Mouse (Mus musculus) T-helper 2 cell (primary cell): ENCODE data around the gene Dnaja3.

Source experiments
- in situ Hi-C: fragments of 300-600 bp; cut with MboI, MseI; formaldehyde crosslinking; loops from one replicate; pipeline ENCODE4 v1.15.1; 2025; ENCODE audit warnings: high pct_unique_total_duplicates

Gene Dnaja3

DNA sequence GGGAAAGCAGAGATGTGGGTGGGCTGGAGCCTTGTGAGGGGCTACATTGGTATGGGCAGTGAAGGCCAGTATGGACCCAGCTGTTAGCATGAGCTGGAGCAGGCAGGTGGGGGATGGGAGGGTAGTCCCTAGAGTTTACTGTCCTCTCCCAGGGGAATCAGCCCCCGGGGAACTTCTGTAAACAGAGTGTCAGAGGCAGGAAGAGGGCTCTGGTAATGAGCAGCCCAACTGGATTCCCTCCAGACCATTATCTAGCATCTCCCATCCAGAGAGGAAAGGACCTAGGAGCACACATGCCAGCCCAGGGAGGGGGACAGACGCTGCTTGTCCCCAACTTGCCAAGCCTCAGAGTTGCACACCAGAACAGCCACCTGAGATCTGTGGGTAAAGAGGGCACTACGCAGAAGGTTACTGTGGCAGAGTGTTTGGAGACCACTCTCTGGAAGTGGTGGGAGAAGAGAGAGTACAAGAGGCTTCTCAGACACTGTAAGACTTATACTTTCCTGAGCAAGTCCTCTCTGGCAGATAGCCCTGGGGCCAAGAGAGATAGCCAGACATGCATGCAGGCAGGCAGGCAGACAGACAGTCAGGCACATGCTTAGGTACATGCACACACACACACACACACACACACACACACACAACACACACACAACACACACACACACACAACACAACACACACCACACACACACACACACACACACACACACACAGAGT, 1.5 kb downstream of the Dnaja3 start:
- in situ Hi-C loops: no loop called here

GRCm38 (mm10) chr16:4642190-4642589, 2.4 kb downstream of the Dnaja3 start:
- in situ Hi-C loops: no loop called here

- in situ Hi-C loops: no loop called here
Measured at GRCm38 (mm10) chr16:4642937-4643336, 3.1 kb downstream of the Dnaja3 start.

GRCm38 (mm10) chr16:4643670-4644419, 4.1 kb downstream of the Dnaja3 start:
- in situ Hi-C loops: no loop called here

DNA sequence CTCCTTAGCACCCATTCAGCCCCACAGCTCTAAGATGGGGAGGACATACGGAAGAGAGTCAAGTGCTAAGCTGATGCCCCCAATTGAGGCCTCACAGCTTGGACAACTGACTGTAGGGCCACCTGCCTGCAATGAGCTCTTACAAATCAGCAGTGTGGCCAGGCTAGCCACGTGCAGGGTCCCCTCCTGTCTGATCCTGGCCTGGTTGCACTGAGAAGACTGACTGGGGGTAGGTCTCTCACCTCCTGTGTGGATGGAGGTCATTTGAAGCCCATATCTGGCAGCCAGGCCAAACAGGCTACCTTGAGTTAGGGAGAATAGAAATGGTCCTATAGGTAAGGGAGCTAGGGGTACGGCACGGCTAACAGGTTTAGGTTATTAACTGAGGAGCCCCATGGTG, 6.1 kb downstream of the Dnaja3 start:
- in situ Hi-C loops: no loop called here

DNA sequence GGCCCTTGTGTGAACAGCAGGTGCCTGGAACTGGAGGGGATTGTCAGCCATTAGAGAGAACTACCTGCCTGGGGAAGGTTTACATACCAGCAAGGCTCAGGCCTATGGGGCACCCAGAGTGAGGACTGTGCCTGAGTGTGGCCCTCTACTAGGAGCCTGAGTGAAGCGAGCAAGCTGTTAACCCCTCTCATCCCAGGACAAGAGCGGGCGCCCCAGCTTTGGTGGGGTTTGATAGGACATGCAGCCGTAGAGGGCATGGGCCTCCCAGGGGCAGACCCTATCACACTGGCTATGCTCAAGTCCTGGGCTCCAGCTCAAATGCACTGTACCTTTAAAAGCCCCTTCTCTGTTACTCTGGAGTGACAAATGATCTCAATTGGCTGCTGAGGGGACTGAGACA, 7.0 kb downstream of the Dnaja3 start:
- in situ Hi-C loops: no loop called here

DNA sequence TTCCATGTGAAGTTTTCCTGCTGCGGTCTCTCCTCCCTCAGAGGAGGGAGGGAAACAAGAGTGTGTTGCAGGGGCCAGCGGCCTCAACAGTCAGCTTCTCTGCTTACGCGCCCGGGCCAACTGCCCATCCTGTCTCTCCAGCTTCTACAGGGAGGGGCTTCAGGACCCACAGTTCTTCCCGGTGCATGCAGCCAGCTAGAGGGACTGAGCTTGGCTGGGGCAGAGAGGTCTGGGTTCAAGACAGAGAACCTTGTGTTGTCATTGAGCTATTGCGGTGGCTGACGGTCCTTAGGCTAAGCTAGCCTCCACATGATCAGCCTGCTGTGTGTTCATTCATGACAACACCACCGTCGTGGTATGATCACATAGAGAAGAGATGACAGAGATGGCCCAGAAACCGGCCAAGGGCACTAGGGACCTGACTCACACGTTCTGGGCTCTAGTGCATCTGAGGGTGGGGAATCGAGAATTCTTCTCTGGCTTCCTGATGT, 7.9 kb downstream of the Dnaja3 start:
- in situ Hi-C loops: no loop called here

DNA sequence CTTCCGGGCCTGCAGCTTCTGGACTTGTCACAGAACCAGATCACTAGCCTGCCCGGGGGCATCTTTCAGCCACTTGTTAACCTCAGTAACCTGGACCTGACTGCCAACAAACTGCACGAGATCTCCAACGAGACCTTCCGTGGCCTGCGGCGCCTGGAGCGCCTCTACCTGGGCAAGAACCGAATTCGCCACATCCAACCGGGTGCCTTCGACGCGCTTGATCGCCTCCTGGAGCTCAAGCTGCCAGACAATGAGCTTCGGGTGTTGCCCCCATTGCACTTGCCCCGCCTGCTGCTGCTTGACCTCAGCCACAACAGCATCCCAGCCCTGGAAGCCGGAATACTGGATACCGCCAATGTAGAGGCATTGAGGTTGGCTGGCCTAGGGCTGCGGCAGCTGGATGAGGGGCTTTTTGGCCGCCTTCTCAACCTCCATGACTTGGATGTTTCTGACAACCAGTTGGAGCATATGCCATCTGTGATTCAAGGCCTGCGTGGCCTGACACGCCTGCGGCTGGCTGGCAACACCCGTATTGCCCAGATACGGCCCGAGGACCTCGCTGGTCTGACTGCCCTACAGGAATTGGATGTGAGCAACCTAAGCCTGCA, 8.7 kb downstream of the Dnaja3 start:
- in situ Hi-C loops: no loop called here

- in situ Hi-C loops: no loop called here
Measured at GRCm38 (mm10) chr16:4649211-4649610, 9.4 kb downstream of the Dnaja3 start.

GRCm38 (mm10) chr16:4649692-4650091, 9.9 kb downstream of the Dnaja3 start:
- in situ Hi-C loops: no loop called here

DNA sequence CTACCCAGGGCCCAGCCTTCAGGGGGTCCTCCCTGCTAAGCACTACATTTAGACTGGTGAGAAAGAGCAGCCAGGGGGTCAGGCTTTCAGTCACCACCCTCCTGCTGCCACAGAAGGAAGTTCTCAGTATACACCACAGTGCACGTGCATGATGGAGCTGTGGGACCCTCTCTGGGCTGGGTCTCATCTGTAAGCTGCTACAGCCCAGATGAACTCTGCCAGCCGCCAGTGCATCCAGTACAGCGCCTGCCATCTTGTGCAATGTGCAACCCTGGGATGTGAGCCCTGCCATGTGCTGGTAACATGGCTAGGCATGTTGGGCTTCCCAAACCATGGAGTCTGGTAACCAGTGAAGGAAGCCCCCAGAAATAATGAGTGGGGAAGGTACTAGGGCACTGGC, 10.4 kb downstream of the Dnaja3 start:
- in situ Hi-C loops: no loop called here

DNA sequence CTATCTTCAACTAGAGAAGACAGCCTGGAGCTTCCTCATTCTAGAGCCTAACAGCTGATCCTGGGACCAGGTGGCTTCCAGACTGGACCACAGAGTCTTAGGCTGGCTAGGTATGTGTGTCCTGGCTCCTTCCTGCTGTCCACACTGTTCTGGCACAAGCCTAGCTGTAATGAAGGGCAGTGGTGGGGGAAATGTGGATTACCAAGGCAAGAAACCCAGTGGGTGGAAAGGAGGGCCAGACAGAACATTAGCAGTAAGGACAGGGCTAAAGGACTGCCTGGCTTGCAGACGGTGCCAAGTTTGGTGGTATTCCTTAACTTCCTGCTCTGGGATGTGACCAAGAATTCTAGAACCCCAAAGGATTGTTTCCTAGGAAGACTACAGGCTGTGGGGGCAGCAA, 11.3 kb downstream of the Dnaja3 start:
- in situ Hi-C loops: no loop called here

GRCm38 (mm10) chr16:4651624-4652023, 11.8 kb downstream of the Dnaja3 start:
- in situ Hi-C loops: no loop called here

DNA sequence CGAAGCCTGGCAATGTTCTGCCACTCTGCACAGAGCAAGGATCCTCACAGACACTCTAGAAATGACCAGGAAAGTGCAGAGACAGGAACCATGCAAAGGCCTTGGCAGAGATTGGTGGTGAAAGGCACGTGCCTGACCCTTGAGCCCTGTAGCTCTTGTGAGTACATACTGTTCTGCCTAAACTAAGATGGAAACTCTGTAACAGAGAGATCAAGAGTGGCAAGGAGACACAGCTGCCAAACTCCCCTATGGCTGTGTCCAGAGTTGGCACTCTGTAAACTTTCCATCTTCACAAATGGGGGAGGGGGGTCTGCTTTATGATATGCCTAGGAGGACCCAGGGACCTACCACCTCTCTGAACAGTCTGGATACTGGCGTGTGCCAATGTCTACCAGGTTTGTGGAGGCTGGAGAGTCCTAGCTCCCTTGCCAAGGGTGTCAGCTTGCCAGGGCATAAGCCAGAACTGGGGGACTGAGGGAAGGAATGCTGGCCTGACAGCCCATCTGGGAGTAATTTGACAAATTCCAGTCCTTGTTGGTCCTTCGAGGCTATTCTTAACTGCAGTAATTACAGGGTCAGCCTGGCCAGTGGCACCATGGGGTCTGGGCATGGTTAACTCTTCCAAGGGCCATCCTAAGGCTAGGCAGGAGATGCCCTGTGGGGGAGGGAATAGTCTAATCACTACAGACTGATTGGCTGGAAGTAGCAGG, 13.1 kb downstream of the Dnaja3 start:
- in situ Hi-C loops: no loop called here

- in situ Hi-C loops: no loop called here
Measured at GRCm38 (mm10) chr16:4654706-4655105, 14.9 kb downstream of the Dnaja3 start.

DNA sequence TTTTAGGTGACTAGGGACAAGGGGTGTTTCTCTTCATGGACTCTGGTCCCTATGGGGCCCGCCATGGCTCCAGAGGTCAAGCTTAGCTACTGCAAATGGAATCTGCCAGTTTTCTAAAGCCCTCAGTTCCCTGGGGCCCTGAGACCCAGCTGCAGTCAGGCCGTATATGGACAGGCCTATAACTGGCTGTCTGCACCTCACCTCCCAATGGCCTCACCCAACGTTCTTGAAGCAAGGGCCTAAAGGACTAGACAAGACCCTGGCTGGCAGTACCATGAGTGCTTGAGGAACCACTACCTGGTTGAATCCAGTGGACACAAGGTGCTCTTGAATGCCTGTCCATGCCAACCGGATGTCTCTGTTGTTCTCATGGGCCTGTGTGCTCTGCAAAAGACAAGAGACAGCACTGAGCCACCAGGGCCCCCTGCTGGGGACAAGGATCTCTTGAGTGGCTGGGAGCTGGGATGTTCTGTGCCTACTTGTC, 15.5 kb downstream of the Dnaja3 start:
- in situ Hi-C loops: no loop called here

GRCm38 (mm10) chr16:4655764-4656570, 16.2 kb downstream of the Dnaja3 start:
- in situ Hi-C loops: no loop called here

- in situ Hi-C loops: no loop called here
Measured at GRCm38 (mm10) chr16:4656571-4657081, 16.8 kb downstream of the Dnaja3 start.

GRCm38 (mm10) chr16:4658781-4659245, 19.0 kb downstream of the Dnaja3 start:
- in situ Hi-C loops: no loop called here

DNA sequence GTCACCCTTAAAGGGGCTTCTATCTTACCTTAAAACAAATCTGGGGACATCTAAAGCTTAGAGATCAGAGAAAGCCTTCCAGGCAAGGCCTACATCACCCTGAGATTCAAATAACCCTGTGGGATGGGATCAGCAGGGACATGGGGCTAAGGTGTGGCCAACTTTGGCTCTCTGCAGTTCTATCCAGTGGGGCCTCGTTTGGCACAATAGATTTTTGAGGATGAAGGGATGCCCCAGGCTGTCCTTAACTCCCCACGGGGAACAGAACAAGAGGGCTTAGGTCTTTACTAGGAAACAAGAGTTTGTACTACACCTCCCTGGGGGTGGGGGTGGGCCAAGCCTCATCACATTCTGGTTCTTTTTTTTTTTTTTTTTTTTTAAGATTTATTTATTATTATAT, 19.5 kb downstream of the Dnaja3 start:
- in situ Hi-C loops: no loop called here

- in situ Hi-C loops: no loop called here
Measured at GRCm38 (mm10) chr16:4661605-4662004, 21.8 kb downstream of the Dnaja3 start.
